Mouse (Mus musculus) myocyte (in vitro differentiated cells): ENCODE data around the gene Atp1b2.

Source experiments
- E2F4 ChIP-seq: IDR thresholded peaks from one replicate; pipeline ENCODE4 v1.6.1; 2011; ENCODE audit warnings: mild to moderate bottlenecking, control low read depth, moderate library complexity; ENCODE audit not compliant: insufficient read depth
- MAX ChIP-seq: IDR thresholded peaks from one replicate; pipeline ENCODE4 v1.6.1; 2011; ENCODE audit warnings: low read depth, mild to moderate bottlenecking, control low read depth
- MYOG ChIP-seq, 3 experiments: IDR thresholded peaks; one replicate each; pipeline ENCODE4 v1.6.1; 2011; ENCODE audit warnings: control low read depth in 2 of 3, low read depth in 2 of 3, mild to moderate bottlenecking in 2 of 3; ENCODE audit not compliant: insufficient read length in 2 of 3, control insufficient read depth in 1 of 3, insufficient read depth in 1 of 3
- POLR2A ChIP-seq: IDR thresholded peaks from one replicate; pipeline ENCODE4 v1.6.1; 2011; ENCODE audit warnings: low read depth, mild to moderate bottlenecking, control low read depth, moderate library complexity; ENCODE audit not compliant: insufficient read length
- POLR2AphosphoS2 ChIP-seq: IDR thresholded peaks from one replicate; pipeline ENCODE4 v1.6.1; 2011; ENCODE audit warnings: low read depth, control low read depth; ENCODE audit not compliant: insufficient read length
- REST ChIP-seq: IDR thresholded peaks from one replicate; pipeline ENCODE4 v1.6.1; 2011; ENCODE audit warnings: mild to moderate bottlenecking, control low read depth, moderate library complexity; ENCODE audit not compliant: insufficient read depth, insufficient read length
- SRF ChIP-seq: IDR thresholded peaks from one replicate; pipeline ENCODE4 v1.6.1; 2011; ENCODE audit warnings: low read depth; ENCODE audit not compliant: control insufficient read depth, insufficient read length
- TCF12 ChIP-seq: IDR thresholded peaks from one replicate; pipeline ENCODE4 v1.6.1; 2011; ENCODE audit warnings: mild to moderate bottlenecking, control low read depth; ENCODE audit not compliant: poor library complexity, insufficient read depth, severe bottlenecking
- USF1 ChIP-seq: IDR thresholded peaks from one replicate; pipeline ENCODE4 v1.6.1; 2011; ENCODE audit warnings: low read depth, mild to moderate bottlenecking, control low read depth, moderate library complexity

DNA sequence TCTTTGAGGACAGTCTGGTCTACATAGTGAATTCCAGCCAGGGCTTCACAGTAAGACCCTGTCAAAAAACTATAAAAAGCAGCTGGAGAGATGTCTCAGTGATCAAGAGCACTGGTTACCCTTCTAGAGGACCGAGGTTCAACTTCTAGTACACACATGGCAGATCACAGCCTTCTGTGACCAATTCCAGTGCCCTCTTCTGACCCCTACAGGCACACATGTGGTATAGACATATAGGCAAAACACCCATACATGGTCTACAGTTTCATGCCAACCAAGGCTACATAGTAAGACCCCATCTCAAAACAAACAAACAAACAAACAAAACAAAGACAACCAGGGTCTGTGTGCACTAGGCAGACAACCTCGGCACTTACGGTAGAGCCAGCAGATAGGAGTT lies 30.5 kb downstream of the Atp1b2 start:
- TF ChIP-seq POLR2A (no peak), TCF12 (no peak), E2F4 (no peak), SRF (no peak), POLR2AphosphoS2 (no peak), MYOG (IDR thresholded peaks at IDR 0.05; ENCODE audit: control insufficient read depth in 1 of 3, insufficient read depth in 1 of 3, insufficient read length in 2 of 3, low read depth in 2 of 3) (no peak), REST (no peak), USF1 (no peak), MAX (no peak)
